Comparison of ENCODE assay signal across 17 mouse cellular contexts in the genomic region with DNA sequence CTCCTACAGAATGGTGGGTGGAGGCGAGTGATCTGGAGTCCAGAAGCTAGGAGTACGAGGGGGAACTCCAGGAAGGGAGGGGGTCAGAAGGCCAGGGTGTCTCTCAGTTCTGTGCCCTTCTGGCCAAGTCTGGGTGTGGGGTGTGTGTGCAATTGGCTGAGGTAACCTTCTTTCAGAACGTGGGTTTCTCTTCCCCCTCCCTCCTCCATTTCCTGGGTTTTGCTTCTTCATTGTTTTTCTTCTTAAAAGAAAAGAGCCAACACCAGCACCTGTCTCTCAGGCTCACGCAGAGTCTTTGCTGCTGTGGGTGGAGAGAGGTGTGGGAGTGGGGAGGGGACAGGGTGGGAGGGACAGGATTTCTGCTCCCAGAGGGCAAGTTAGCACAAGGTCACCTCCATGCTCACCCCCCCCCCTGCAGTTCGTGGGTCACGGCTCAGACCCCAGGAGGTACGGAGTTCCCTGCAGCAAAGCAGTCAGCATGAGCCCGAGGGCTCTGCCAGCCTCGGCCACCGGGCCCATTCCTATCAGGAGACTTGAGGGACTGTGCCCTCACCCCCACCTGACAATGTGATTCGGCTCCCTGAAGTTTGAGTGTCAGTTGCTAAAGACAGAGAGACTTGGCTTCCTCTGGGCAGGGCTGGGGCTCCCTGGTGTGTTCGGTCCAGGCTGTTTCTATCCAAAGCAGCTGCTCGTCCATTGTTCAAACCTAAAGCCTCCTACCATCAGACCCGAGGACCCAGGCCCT. TPM values are rescaled to one million over a fixed set of nuclear protein-coding genes. Genes with fewer than 3 reads are reported as not detected.
DNase-seq lines count a peak whose midpoint lies in the region; ATAC-seq and TF ChIP-seq lines count a peak whose summit lies in the region.
"Had no signal": no experiment of that assay in that cellular context is flagged by ENCODE, and none has a peak within 500 bp of the region (broad histone marks: within the 10 kb centered on the region; RNA-seq: fewer than 3 reads in every experiment).

No protein-coding gene starts in this region.

- 10% methylated on average over 14 of the region's 14 CpGs for WGBS in midbrain, embryonic 16.5 days
- WGBS in midbrain, embryonic 13.5 days: 13% methylated on average over 14 of the region's 14 CpGs

- peak; percentile 66 for DNase-seq in ES-E14 (ENCODE audit: low read depth, low spot score)
- DNase-seq in heart, adult 18-20 months: no peak
- no peak for DNase-seq in cerebellum, adult 18-20 months
- DNase-seq: adrenal gland, postnatal 25 days; cerebellum, adult 2 months; gastrocnemius, adult 2 months; gastrocnemius, postnatal 25 days; heart, postnatal 36 days; kidney, adult 18-20 months had no signal

- no peaks in the 10 kb centered on the region; the same call in 1 of the 2 replicates for H3K27me3 ChIP-seq in midbrain, embryonic 16.5 days (ENCODE audit: control insufficient read depth, insufficient read depth, low read depth, low read length)
- peaks cover 3% of the 10 kb centered on the region; the same call in 1 of the 2 replicates for H3K27me3 ChIP-seq in midbrain, embryonic 13.5 days
- no peaks in the 10 kb centered on the region for H3K27me3 ChIP-seq in ES-Bruce4 (ENCODE audit: control insufficient read depth, insufficient read depth, low read length, poor library complexity, severe bottlenecking)
- H3K27me3 ChIP-seq: hindbrain, embryonic 15.5 days had no signal

- TF ChIP-seq CTCF in ES-Bruce4 (IDR thresholded peaks at IDR 0.05; ENCODE audit: low read depth, low read length): no peak

- no peak overlapping the region for H3K27ac ChIP-seq in midbrain, embryonic 16.5 days (ENCODE audit: low read length)
- H3K27ac ChIP-seq in midbrain, embryonic 13.5 days: no peak overlapping the region; the same call in 1 of the 2 replicates
- H3K27ac ChIP-seq in ES-Bruce4 (ENCODE audit: insufficient read depth, low read length): peak overlapping the region; percentile 84
- peak overlapping the region; percentile 87 for H3K27ac ChIP-seq in ES-E14 (ENCODE audit: insufficient read depth, low read depth, low read length, poor library complexity, severe bottlenecking)
- H3K27ac ChIP-seq: embryonic facial prominence, embryonic 10.5 days; gastrocnemius, adult 2 months; heart, embryonic 13.5 days; hindbrain, embryonic 15.5 days had no signal

- H3K36me3 ChIP-seq in midbrain, embryonic 16.5 days (ENCODE audit: control insufficient read depth, insufficient read depth, low read length): no peaks in the 10 kb centered on the region
- no peaks in the 10 kb centered on the region for H3K36me3 ChIP-seq in midbrain, embryonic 13.5 days
- H3K36me3 ChIP-seq in ES-Bruce4 (ENCODE audit: control insufficient read depth, insufficient read depth, low read length, poor library complexity, severe bottlenecking): no peaks in the 10 kb centered on the region
- no peaks in the 10 kb centered on the region for H3K36me3 ChIP-seq in ES-E14 (ENCODE audit: control insufficient read depth, insufficient read depth, low read length, poor library complexity, severe bottlenecking)
- H3K36me3 ChIP-seq: embryonic facial prominence, embryonic 10.5 days; heart, embryonic 13.5 days; hindbrain, embryonic 15.5 days had no signal

- ATAC-seq in midbrain, embryonic 16.5 days: no peak
- no peak for ATAC-seq in midbrain, embryonic 13.5 days
- ATAC-seq: activated CD4-positive, CD25-positive, alpha-beta regulatory T cell, adult 4 months; forebrain, embryonic 14.5 days had no signal

- no peak overlapping the region for H3K4me3 ChIP-seq in midbrain, embryonic 16.5 days (ENCODE audit: low read depth, low read length)
- H3K4me3 ChIP-seq in midbrain, embryonic 13.5 days (replicated peaks): no peak overlapping the region
- H3K4me3 ChIP-seq in ES-Bruce4 (ENCODE audit: low read depth, low read length) (0 out of 2 replicates have a peak overlapping the region, but pooled peaks have one; percentile 8), ES-E14 (ENCODE audit: insufficient read depth in 1 of 2, low read depth in 1 of 2, low read length in 2 of 2, poor library complexity in 1 of 2, severe bottlenecking in 1 of 2) (no peak overlapping the region)
- H3K4me3 ChIP-seq: embryonic facial prominence, embryonic 10.5 days; gastrocnemius, adult 2 months; heart, embryonic 13.5 days; hindbrain, embryonic 15.5 days had no signal

- no peak for TF ChIP-seq POLR2A in ES-Bruce4 (IDR thresholded peaks at IDR 0.05; ENCODE audit: insufficient read depth, low read length)

- H3K9me3 ChIP-seq in midbrain, embryonic 16.5 days (replicated peaks; ENCODE audit: control insufficient read depth, low read length, poor library complexity, severe bottlenecking): no peaks in the 10 kb centered on the region
- no peaks in the 10 kb centered on the region for H3K9me3 ChIP-seq in midbrain, embryonic 13.5 days
- H3K9me3 ChIP-seq in ES-Bruce4 (replicated peaks; ENCODE audit: control insufficient read depth, insufficient read depth, low read length, poor library complexity, severe bottlenecking): no peaks in the 10 kb centered on the region
- H3K9me3 ChIP-seq in ES-E14 (ENCODE audit: control insufficient read depth, insufficient read depth, low read depth, low read length): no peaks in the 10 kb centered on the region
- H3K9me3 ChIP-seq: embryonic facial prominence, embryonic 10.5 days; heart, embryonic 13.5 days; hindbrain, embryonic 15.5 days had no signal

- 0 out of 2 replicates have a peak overlapping the region, but pooled peaks have one; percentile 12 for H3K9ac ChIP-seq in midbrain, embryonic 16.5 days (ENCODE audit: low read depth, low read length)
- H3K9ac ChIP-seq in midbrain, embryonic 13.5 days (replicated peaks): no peak overlapping the region
- no peak overlapping the region for H3K9ac ChIP-seq in ES-Bruce4 (ENCODE audit: low read depth, poor library complexity, severe bottlenecking)
- 0 out of 2 replicates have a peak overlapping the region, but pooled peaks have one; percentile 14 for H3K9ac ChIP-seq in ES-E14 (ENCODE audit: insufficient read depth, low read depth, low read length, poor library complexity, severe bottlenecking)
- H3K9ac ChIP-seq: heart, embryonic 13.5 days; hindbrain, embryonic 15.5 days had no signal

- peaks cover 38% of the 10 kb centered on the region for H3K4me1 ChIP-seq in midbrain, embryonic 16.5 days (ENCODE audit: control insufficient read depth, insufficient read depth, low read length)
- peaks cover 57% of the 10 kb centered on the region for H3K4me1 ChIP-seq in midbrain, embryonic 13.5 days (replicated peaks)
- H3K4me1 ChIP-seq in ES-Bruce4 (ENCODE audit: control insufficient read depth, insufficient read depth, low read length) (peaks cover 6% of the 10 kb centered on the region), ES-E14 (ENCODE audit: control insufficient read depth in 2 of 2, insufficient read depth in 2 of 2, low read length in 2 of 2, poor library complexity in 1 of 2) (peaks cover 0 to 4% of the 10 kb centered on the region in 2 experiments; a peak in 1 of 4 replicates)
- H3K4me1 ChIP-seq: heart, embryonic 13.5 days had no signal

- no peak overlapping the region for H3K4me2 ChIP-seq in midbrain, embryonic 16.5 days (ENCODE audit: low read length)
- no peak overlapping the region for H3K4me2 ChIP-seq in midbrain, embryonic 13.5 days (replicated peaks)
- H3K4me2 ChIP-seq: heart, embryonic 13.5 days; hindbrain, embryonic 15.5 days had no signal

- peak; percentile 87 for TF ChIP-seq EP300 in ES-Bruce4 (IDR thresholded peaks at IDR 0.05; ENCODE audit: insufficient read depth, low read depth, low read length)

- in situ Hi-C loops in ES-E14 (cut with MboI; ENCODE audit: low sequenced_read_pairs in 2 of 2, unreplicated experiment in 2 of 2): no loop called here

TF ChIP-seq in ES-E14, 5 proteins besides CTCF, POLR2A, EP300 and RAD21:
- TF ChIP-seq ZC3H11A (IDR thresholded peaks at IDR 0.05; ENCODE audit: borderline replicate concordance, low read depth, low read length) (no peak), CHD2 (IDR thresholded peaks at IDR 0.05; ENCODE audit: low read depth, low read length) (no peak), ZNF384 (IDR thresholded peaks at IDR 0.05; ENCODE audit: low read depth, low read length) (no peak), MAFK (IDR thresholded peaks at IDR 0.05; ENCODE audit: insufficient read depth, low read depth, low read length) (no peak), HCFC1 (IDR thresholded peaks at IDR 0.05; ENCODE audit: borderline replicate concordance, insufficient read depth, low read length) (no peak)

RNA-seq across cellular contexts. Expression of gene Lemd2, which starts 25.6 kb away (rescaled TPM):
- 20.8 and 22.8 TPM in 2 replicates for polyA plus RNA-seq in midbrain, embryonic 16.5 days (2015; fragmentation: Nextera tagmentation; extraction: Ambion mirVana)
- polyA plus RNA-seq in midbrain, embryonic 13.5 days (2015; fragmentation: Nextera tagmentation; extraction: Ambion mirVana): 16.5 and 24.0 TPM in 2 replicates
- 31.6 and 38.7 TPM in 2 replicates for polyA plus RNA-seq in ES-Bruce4 (2011; ENCODE audit: insufficient read depth, insufficient read length, low read depth, missing spikeins)
- total RNA-seq in ES-E14 (2012; rRNA removed): 51.8 and 87.8 TPM in 2 replicates
- 10 to 100 TPM; 28.0 to 30.5 TPM for total RNA-seq in heart, adult 18-20 months (2021)

Comparison
In these comparisons a context has a peak if more than half of its experiments do, and no peak if none do; other contexts are left out.
1. H3K9ac ChIP-seq: peak in midbrain, embryonic 16.5 days (single experiment) and ES-E14 (single experiment); none in midbrain, embryonic 13.5 days (single experiment) and ES-Bruce4 (single experiment).
2. H3K27ac ChIP-seq: peak in ES-Bruce4 (single experiment) and ES-E14 (single experiment); none in midbrain, embryonic 16.5 days (single experiment) and midbrain, embryonic 13.5 days (single experiment).